Mouse (Mus musculus) CH12.LX (cell line): ENCODE measurements at regions not wholly inside any gene's neighbourhood (a gene's known extent, or its start where the extent isn't known, plus 50 kb on each side); places are given as distances from the start of the nearest gene placed in this dataset.

ENCODE experiments used
- DNase-seq: peaks from one replicate; pipeline ENCODE4 v3.0.0-alpha.2; 2013; ENCODE audit errors: extremely low read depth
- H3K27ac ChIP-seq: 2 replicates; pipeline ENCODE4 v1.5.1; 2012; ENCODE audit warnings: low read depth, mild to moderate bottlenecking, control low read depth, moderate library complexity; ENCODE audit not compliant: insufficient read depth
- H3K27me3 ChIP-seq: replicated peaks from 2 replicates; pipeline ENCODE3; 2012; ENCODE audit warnings: inconsistent platforms
- H3K36me3 ChIP-seq, 2 experiments: replicated peaks in 1 of 2; 2 replicates each; pipeline versions ENCODE3 to v1.6.1; 2012; ENCODE audit warnings: inconsistent platforms in 1 of 2, low read length in 1 of 2, mild to moderate bottlenecking in 1 of 2, mixed read lengths in 1 of 2, moderate library complexity in 1 of 2; ENCODE audit not compliant: control insufficient read depth in 1 of 2, insufficient read depth in 1 of 2
- H3K4me1 ChIP-seq, 2 experiments: 2 replicates each; pipeline ENCODE4 v1.6.1; 2012; ENCODE audit warnings: inconsistent platforms in 1 of 2, moderate library complexity in 1 of 2; ENCODE audit not compliant: insufficient read depth in 2 of 2, control insufficient read depth in 1 of 2
- H3K4me2 ChIP-seq: 2 replicates; pipeline ENCODE4 v1.6.1; 2012; ENCODE audit warnings: low read depth, mild to moderate bottlenecking, control low read depth; ENCODE audit not compliant: poor library complexity, insufficient read depth, severe bottlenecking
- H3K4me3 ChIP-seq, 3 experiments: fragments of 150-350 bp in 1 of 3; sonication (generic) in 1 of 3; replicated peaks in 1 of 3; 2 replicates each; pipeline versions ENCODE3 to v1.5.1; 2011 to 2012; ENCODE audit warnings: low read depth in 2 of 3, low read length in 2 of 3, mild to moderate bottlenecking in 2 of 3, moderate library complexity in 2 of 3, control low read depth in 1 of 3, improper control_type of control experiment in 1 of 3, inconsistent platforms in 1 of 3, mixed read lengths in 1 of 3; ENCODE audit not compliant: poor library complexity in 1 of 3
- H3K79me2 ChIP-seq: replicated peaks from 2 replicates; pipeline ENCODE4 v1.6.1; 2012; ENCODE audit warnings: mild to moderate bottlenecking, moderate library complexity; ENCODE audit not compliant: control insufficient read depth, poor library complexity, insufficient read depth, severe bottlenecking; ENCODE audit errors: extremely low read depth
- H3K9ac ChIP-seq: 2 replicates; pipeline ENCODE4 v1.6.1; 2012; ENCODE audit warnings: low read depth, mild to moderate bottlenecking, control low read depth, moderate library complexity; ENCODE audit not compliant: insufficient read depth
- H3K9me3 ChIP-seq: replicated peaks from 2 replicates; pipeline ENCODE3; 2012; ENCODE audit warnings: low read length, inconsistent platforms, mixed read lengths
- BHLHE40 ChIP-seq: IDR thresholded peaks from 2 replicates; pipeline ENCODE4 v1.6.1; 2011; ENCODE audit warnings: mild to moderate bottlenecking, low read depth, low read length, improper control_type of control experiment
- CHD2 ChIP-seq: IDR thresholded peaks from 2 replicates; pipeline ENCODE4 v1.6.1; 2011; ENCODE audit warnings: low read length, improper control_type of control experiment
- CTCF ChIP-seq, 2 experiments: IDR thresholded peaks in 1 of 2; conservative IDR thresholded peaks in 1 of 2; 2 replicates each; pipeline ENCODE4 v1.5.1; 2011 to 2012; ENCODE audit warnings: low read depth in 2 of 2, low read length in 2 of 2, improper control_type of control experiment in 1 of 2, inconsistent platforms in 1 of 2, mild to moderate bottlenecking in 1 of 2, moderate library complexity in 1 of 2
- ELF1 ChIP-seq: IDR thresholded peaks from 2 replicates; pipeline ENCODE4 v1.6.1; 2014; ENCODE audit warnings: low read depth, mild to moderate bottlenecking, inconsistent platforms, low read length, improper control_type of control experiment
- EP300 ChIP-seq: IDR thresholded peaks from 2 replicates; pipeline ENCODE4 v1.6.1; 2011; ENCODE audit warnings: low read length, improper control_type of control experiment
- ETS1 ChIP-seq: conservative IDR thresholded peaks from 2 replicates; pipeline ENCODE4 v1.6.1; 2012; ENCODE audit warnings: low read depth, mild to moderate bottlenecking, inconsistent platforms, low read length, improper control_type of control experiment, moderate library complexity
- HCFC1 ChIP-seq: IDR thresholded peaks from 2 replicates; pipeline ENCODE4 v1.6.1; 2012; ENCODE audit warnings: low read depth, mild to moderate bottlenecking, inconsistent platforms, low read length, improper control_type of control experiment
- JUN ChIP-seq: IDR thresholded peaks from 2 replicates; pipeline ENCODE4 v1.6.1; 2011; ENCODE audit warnings: low read depth, mild to moderate bottlenecking, low read length, improper control_type of control experiment, moderate library complexity; ENCODE audit not compliant: insufficient read depth
- JUND ChIP-seq: conservative IDR thresholded peaks from 2 replicates; pipeline ENCODE4 v1.6.1; 2011; ENCODE audit warnings: low read depth, low read length, improper control_type of control experiment
- KAT2A ChIP-seq: IDR thresholded peaks from 2 replicates; pipeline ENCODE4 v1.6.1; 2012; ENCODE audit warnings: low read length, improper control_type of control experiment, inconsistent platforms; ENCODE audit not compliant: insufficient replicate concordance
- MEF2A ChIP-seq: IDR thresholded peaks from 2 replicates; pipeline ENCODE4 v1.6.1; 2014; ENCODE audit warnings: low read depth, mild to moderate bottlenecking, inconsistent platforms, low read length, improper control_type of control experiment, borderline replicate concordance
- MXI1 ChIP-seq: IDR thresholded peaks from 2 replicates; pipeline ENCODE4 v1.6.1; 2011; ENCODE audit warnings: mild to moderate bottlenecking, low read depth, low read length, improper control_type of control experiment
- MYC ChIP-seq: IDR thresholded peaks from 2 replicates; pipeline ENCODE4 v1.6.1; 2011; ENCODE audit warnings: low read depth, mild to moderate bottlenecking, improper control_type of control experiment, low read length
- RAD21 ChIP-seq: IDR thresholded peaks from 2 replicates; pipeline ENCODE4 v1.6.1; 2011; ENCODE audit warnings: low read depth, mild to moderate bottlenecking, low read length, improper control_type of control experiment, moderate library complexity
- SMC3 ChIP-seq: IDR thresholded peaks from 2 replicates; pipeline ENCODE4 v1.6.1; 2011; ENCODE audit warnings: low read depth, low read length, improper control_type of control experiment
- TBP ChIP-seq: conservative IDR thresholded peaks from 2 replicates; pipeline ENCODE4 v1.6.1; 2011; ENCODE audit warnings: low read depth, low read length, improper control_type of control experiment
- TCF12 ChIP-seq: IDR thresholded peaks from 2 replicates; pipeline ENCODE4 v1.6.1; 2014; ENCODE audit warnings: low read depth, mild to moderate bottlenecking, inconsistent platforms, low read length, improper control_type of control experiment
- USF1 ChIP-seq: IDR thresholded peaks from 2 replicates; pipeline ENCODE4 v1.6.1; 2014; ENCODE audit warnings: low read depth, mild to moderate bottlenecking, inconsistent platforms, low read length, improper control_type of control experiment
- ZC3H11A ChIP-seq: IDR thresholded peaks from 2 replicates; pipeline ENCODE4 v1.6.1; 2012; ENCODE audit warnings: low read depth, mild to moderate bottlenecking, inconsistent platforms, low read length, improper control_type of control experiment
- ZMIZ1 ChIP-seq: IDR thresholded peaks from 2 replicates; pipeline ENCODE4 v1.6.1; 2012; ENCODE audit warnings: low read depth, mild to moderate bottlenecking, inconsistent platforms, low read length, improper control_type of control experiment
- ZNF384 ChIP-seq: IDR thresholded peaks from 2 replicates; pipeline ENCODE4 v1.6.1; 2012; ENCODE audit warnings: low read depth, low read length, improper control_type of control experiment, inconsistent platforms
- dilution Hi-C: fragments of 300-500 bp; cut with MboI; formaldehyde crosslinking; loops from 2 replicates; pipeline ENCODE4 v1.14.3; 2020; ENCODE audit warnings: low sequenced_read_pairs; ENCODE audit not compliant: extremely low pct_unique_long_range_greater_than_20kb, extremely low pct_ligation_motif_present
- in situ Hi-C: fragments of 300-500 bp; cut with MboI; formaldehyde crosslinking; loops from 3 replicates; pipeline ENCODE4 v1.14.3; 2019; ENCODE audit warnings: low sequenced_read_pairs, low pct_ligation_motif_present, low pct_unique_long_range_greater_than_20kb, mixed read lengths

GRCm38 (mm10) chr17:67564845-67565244 is 67.7 kb downstream of the Lrrc30 start:
- no peaks in the 10 kb centered on the region for H3K4me1 ChIP-seq
- dilution Hi-C loops: no loop called here
- peaks cover 81% of the 10 kb centered on the region for H3K9me3 ChIP-seq
- no peak overlapping the region for H3K27ac ChIP-seq
- in situ Hi-C loops: no loop called here
- DNase-seq: no peak
- no peaks in the 10 kb centered on the region for H3K36me3 ChIP-seq
- no peak overlapping the region for H3K4me2 ChIP-seq
- no peaks in the 10 kb centered on the region for H3K27me3 ChIP-seq
- no peak overlapping the region for H3K9ac ChIP-seq
- no peak overlapping the region for H3K4me3 ChIP-seq
- H3K79me2 ChIP-seq: no peaks in the 10 kb centered on the region
- TF ChIP-seq RAD21 (no peak), JUND (no peak), ZC3H11A (no peak), MEF2A (no peak), EP300 (no peak), MYC (no peak), ETS1 (no peak), BHLHE40 (no peak), CTCF (conservative IDR thresholded peaks at IDR 0.05 in 1 of 2, IDR thresholded peaks at IDR 0.05 in 1 of 2; ENCODE audit: low read depth in 2 of 2, low read length in 2 of 2) (no peak), KAT2A (no peak), ZMIZ1 (no peak), JUN (no peak), USF1 (no peak), SMC3 (no peak), ZNF384 (no peak)

DNA sequence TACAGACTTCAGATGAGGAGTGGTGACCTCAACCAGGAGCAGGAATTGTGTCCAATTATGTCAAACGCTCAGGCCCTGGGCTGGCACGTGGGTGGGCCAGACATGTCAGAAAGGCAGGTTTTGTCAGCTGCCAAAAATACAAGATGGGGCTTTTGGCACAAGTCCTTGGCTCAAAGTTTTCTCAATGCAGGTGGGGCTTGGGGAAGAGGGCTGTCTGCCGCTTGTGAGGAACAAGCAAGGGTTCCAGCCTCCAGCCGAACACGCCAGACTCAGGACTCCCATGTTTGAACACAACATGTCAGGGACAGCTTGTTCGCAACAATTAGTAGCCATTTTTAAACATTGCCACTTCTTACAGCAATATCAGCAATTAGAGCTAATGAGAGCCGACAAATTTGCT is 69.5 kb downstream of the Lrrc30 start:
- Histone ChIP-seq H3K79me2 (no peaks in the 10 kb centered on the region), H3K27ac (no peak overlapping the region), H3K9ac (no peak overlapping the region), H3K4me1 (no peaks in the 10 kb centered on the region), H3K36me3 (no peaks in the 10 kb centered on the region), H3K4me2 (no peak overlapping the region), H3K9me3 (peaks cover 84% of the 10 kb centered on the region), H3K4me3 (no peak overlapping the region), H3K27me3 (no peaks in the 10 kb centered on the region)
- in situ Hi-C loops: no loop called here
- DNase-seq: no peak
- dilution Hi-C loops: no loop called here
- no peak for TF ChIP-seq TCF12
- no peak for TF ChIP-seq ELF1
- no peak for TF ChIP-seq MXI1
- no peak for TF ChIP-seq CHD2
- TF ChIP-seq EP300: no peak
- no peak for TF ChIP-seq BHLHE40
- TF ChIP-seq ETS1: no peak
- TF ChIP-seq MEF2A: no peak
- TF ChIP-seq CTCF (conservative IDR thresholded peaks at IDR 0.05 in 1 of 2, IDR thresholded peaks at IDR 0.05 in 1 of 2; ENCODE audit: low read depth in 2 of 2, low read length in 2 of 2): no peak
- no peak for TF ChIP-seq HCFC1
- no peak for TF ChIP-seq TBP
- no peak for TF ChIP-seq KAT2A
